Mouse (Mus musculus) liver, embryonic 12.5 days (tissue): ENCODE results near the gene Cubn. TPM values are rescaled to one million over a fixed set of nuclear protein-coding genes. Genes with fewer than 3 reads are reported as not detected.

Source experiments
- ATAC-seq: fragments of 200-750 bp; cut with Nextera tagmentation; 2 replicates; pipeline ENCODE4 v1.8.0; 2017; ENCODE audit warnings: moderate number of reproducible peaks, mild to moderate bottlenecking, moderate library complexity
- H3K27ac ChIP-seq: fragments of 300-500 bp; sonication (generic); 2 replicates; pipeline ENCODE4 v1.5.1; 2016; ENCODE audit warnings: mild to moderate bottlenecking
- H3K27me3 ChIP-seq: fragments of 300-500 bp; sonication (generic); replicated peaks from 2 replicates; pipeline ENCODE4 v1.6.1; 2016; ENCODE audit warnings: mild to moderate bottlenecking, moderate library complexity
- H3K36me3 ChIP-seq: fragments of 300-500 bp; sonication (generic); 2 replicates; pipeline ENCODE4 v1.6.1; 2016; ENCODE audit warnings: mild to moderate bottlenecking, moderate library complexity
- H3K4me1 ChIP-seq: fragments of 300-500 bp; sonication (generic); 2 replicates; pipeline ENCODE4 v1.6.1; 2016
- H3K4me2 ChIP-seq: fragments of 300-500 bp; sonication (generic); 2 replicates; pipeline ENCODE4 v1.6.1; 2016; ENCODE audit warnings: mild to moderate bottlenecking, moderate library complexity
- H3K4me3 ChIP-seq: fragments of 300-500 bp; sonication (generic); 2 replicates; pipeline ENCODE4 v1.5.1; 2016; ENCODE audit warnings: mild to moderate bottlenecking, moderate library complexity
- H3K9ac ChIP-seq: fragments of 300-500 bp; sonication (generic); 2 replicates; pipeline ENCODE4 v1.6.1; 2016; ENCODE audit warnings: mild to moderate bottlenecking, moderate library complexity
- H3K9me3 ChIP-seq: fragments of 300-500 bp; sonication (generic); replicated peaks from 2 replicates; pipeline ENCODE4 v1.6.1; 2016; ENCODE audit warnings: mild to moderate bottlenecking, moderate library complexity
- WGBS: fragments of 180-500 bp; shearing (Covaris S2); methylation state at CpG from one replicate; pipeline ENCODE4 v1.1.7; 2016; ENCODE audit not compliant: insufficient replicate concordance; 5-methylcytosine and 5-hydroxymethylcytosine counted together
- polyA plus RNA-seq: library from polyadenylated mRNA; unstranded; fragments of >200 nt; fragmentation: Nextera tagmentation; extraction: Ambion mirVana; gene quantifications from 2 replicates; pipeline ENCODE4 v1.2.1, GENCODE M21; 2016

The Cubn gene
- polyA plus RNA-seq, 1 experiment from 2014 or later: 0.07 TPM

DNA sequence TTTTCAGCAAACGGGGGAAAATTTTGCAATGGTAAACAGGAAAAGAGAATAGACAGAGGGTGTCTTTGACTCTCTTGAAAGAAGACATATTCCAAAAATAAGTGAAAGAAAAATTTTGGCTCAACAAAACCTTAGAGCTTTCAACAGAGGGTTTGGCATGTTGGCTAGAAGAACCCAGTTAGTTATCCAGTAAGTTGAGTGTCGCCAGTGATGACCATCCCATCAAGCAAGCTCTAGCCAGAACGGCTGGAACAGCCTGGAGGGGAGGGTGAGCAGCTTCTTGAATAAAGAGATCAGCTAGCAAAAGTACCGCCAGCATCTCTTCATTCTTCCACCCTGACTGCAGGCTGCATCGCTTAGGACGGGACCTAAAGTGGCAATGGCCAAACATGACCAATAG is 90.8 kb downstream of the Cubn start:
- WGBS: 77% methylated on average over 6 of the region's 6 CpGs
- Histone ChIP-seq H3K4me1 (peaks cover 7% of the 10 kb centered on the region; the same call in 1 of the 2 replicates), H3K27ac (no peak overlapping the region), H3K9ac (no peak overlapping the region), H3K9me3 (no peaks in the 10 kb centered on the region), H3K4me3 (no peak overlapping the region), H3K4me2 (no peak overlapping the region), H3K36me3 (no peaks in the 10 kb centered on the region), H3K27me3 (no peaks in the 10 kb centered on the region)
- ATAC-seq: no peak

DNA sequence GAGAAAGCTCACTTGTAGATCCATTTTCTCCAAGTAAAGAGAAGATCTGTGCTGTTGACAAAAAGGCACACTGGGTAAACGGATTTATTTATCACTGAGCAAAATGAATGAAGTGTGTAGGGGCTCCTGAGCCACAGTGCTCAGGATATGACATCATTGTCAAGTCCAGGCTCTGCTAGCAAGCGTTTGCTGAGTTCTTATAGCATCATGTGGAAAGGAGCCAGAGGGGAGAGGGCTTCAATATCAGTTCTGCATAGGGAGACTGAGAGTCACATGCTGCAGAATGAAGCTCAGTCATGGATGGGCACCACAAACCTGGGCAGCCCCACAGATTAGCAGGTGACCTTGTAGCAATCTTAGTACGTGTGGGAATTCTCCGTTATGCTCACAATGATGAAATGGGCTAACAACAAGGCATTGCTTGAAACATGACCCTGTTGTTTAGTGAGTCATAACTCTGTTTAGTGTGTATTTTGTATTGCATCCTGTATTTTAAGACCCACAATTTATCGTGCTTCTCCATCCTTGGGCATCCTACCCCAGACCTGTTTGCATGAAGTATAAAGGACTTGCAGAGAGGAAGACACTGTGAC is 92.0 kb downstream of the Cubn start:
- Histone ChIP-seq H3K27me3 (no peaks in the 10 kb centered on the region), H3K9me3 (no peaks in the 10 kb centered on the region), H3K27ac (no peak overlapping the region), H3K9ac (no peak overlapping the region), H3K4me3 (no peak overlapping the region), H3K36me3 (no peaks in the 10 kb centered on the region), H3K4me1 (peaks cover 10% of the 10 kb centered on the region), H3K4me2 (no peak overlapping the region)
- 49% methylated on average over 5 of the region's 5 CpGs for WGBS
- ATAC-seq: no peak

DNA sequence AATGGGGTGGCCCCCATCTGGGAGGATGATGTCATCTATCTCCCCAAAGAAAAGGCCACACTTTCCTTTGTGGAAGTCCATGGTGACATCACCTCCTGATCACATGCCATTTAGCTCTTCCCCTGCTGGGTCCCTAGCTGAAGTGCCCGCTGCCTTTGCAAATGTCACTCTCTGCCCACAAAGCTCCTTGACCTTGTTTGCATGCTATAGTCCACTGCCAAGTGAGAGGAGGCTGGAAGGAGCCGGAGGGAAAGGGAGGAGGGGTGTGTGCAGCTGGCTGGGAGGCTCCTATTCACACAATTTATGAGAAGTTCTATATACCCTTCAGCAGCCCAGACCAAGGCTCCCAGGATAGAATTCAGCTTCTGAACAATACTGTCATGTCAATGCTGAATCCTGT is 92.7 kb downstream of the Cubn start:
- Histone ChIP-seq H3K9ac (no peak overlapping the region), H3K4me2 (no peak overlapping the region), H3K4me3 (no peak overlapping the region), H3K27me3 (no peaks in the 10 kb centered on the region), H3K9me3 (no peaks in the 10 kb centered on the region), H3K27ac (no peak overlapping the region), H3K4me1 (peaks cover 16% of the 10 kb centered on the region), H3K36me3 (no peaks in the 10 kb centered on the region)
- ATAC-seq: no peak
- WGBS: 39% methylated on average over 2 of the region's 2 CpGs

DNA sequence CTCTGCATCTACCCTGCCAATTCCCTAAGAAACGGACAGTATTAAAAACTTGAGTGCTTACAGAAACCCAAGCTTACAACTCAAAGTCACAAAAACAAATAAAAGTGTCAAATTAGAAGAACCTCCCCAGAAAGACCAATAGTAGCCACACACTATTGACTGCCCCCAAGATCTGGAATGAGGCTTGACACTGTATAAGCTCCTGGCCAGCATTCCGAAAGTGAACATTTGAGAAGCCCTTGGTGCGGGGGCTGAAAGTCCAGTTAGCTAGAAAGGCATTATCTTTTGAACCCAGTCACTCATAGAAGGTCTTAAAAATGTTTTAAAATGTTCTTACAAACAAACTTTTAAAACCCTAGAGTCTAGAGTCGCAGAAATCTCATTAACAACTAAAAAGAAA is 93.1 kb downstream of the Cubn start:
- Histone ChIP-seq H3K9ac (no peak overlapping the region), H3K36me3 (no peaks in the 10 kb centered on the region), H3K4me2 (no peak overlapping the region), H3K9me3 (no peaks in the 10 kb centered on the region), H3K4me1 (peaks cover 17% of the 10 kb centered on the region), H3K27me3 (no peaks in the 10 kb centered on the region), H3K4me3 (no peak overlapping the region), H3K27ac (no peak overlapping the region)
- WGBS: 54% methylated on average over 4 of the region's 4 CpGs
- no peak for ATAC-seq

GRCm38 (mm10) chr2:13396124-13396540 is 95.5 kb downstream of the Cubn start:
- Histone ChIP-seq H3K27ac (no peak overlapping the region), H3K36me3 (no peaks in the 10 kb centered on the region), H3K4me3 (no peak overlapping the region), H3K4me2 (no peak overlapping the region), H3K9me3 (no peaks in the 10 kb centered on the region), H3K4me1 (peaks cover 36% of the 10 kb centered on the region), H3K9ac (no peak overlapping the region), H3K27me3 (no peaks in the 10 kb centered on the region)
- ATAC-seq: no peak
- 60% methylated on average over 3 of the region's 3 CpGs for WGBS

DNA sequence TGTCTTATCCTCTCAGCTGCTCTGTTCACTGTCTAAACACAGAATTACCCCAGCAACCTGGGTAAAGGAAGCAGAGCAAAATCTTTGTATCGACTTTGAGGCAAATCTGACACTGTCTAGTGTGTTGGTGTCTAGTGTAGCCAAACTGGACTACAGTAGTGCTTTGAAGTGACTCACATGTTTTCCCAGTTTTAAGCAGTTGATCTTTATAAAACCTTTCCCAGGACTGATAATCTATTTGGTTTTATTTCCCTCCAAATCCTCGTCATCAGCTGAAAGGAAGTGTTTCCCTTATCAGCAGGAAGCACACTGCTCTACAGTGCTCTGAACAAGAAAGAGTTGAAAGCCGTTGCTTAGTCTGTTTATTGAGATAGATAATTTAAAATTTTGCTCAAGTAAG is 100.6 kb downstream of the Cubn start:
- Histone ChIP-seq H3K36me3 (no peaks in the 10 kb centered on the region), H3K9ac (no peak overlapping the region), H3K4me3 (no peak overlapping the region), H3K9me3 (no peaks in the 10 kb centered on the region), H3K27me3 (no peaks in the 10 kb centered on the region), H3K4me1 (peaks cover 48% of the 10 kb centered on the region), H3K27ac (peak overlapping the region; percentile 66; the same call in 1 of the 2 replicates), H3K4me2 (peak overlapping the region; percentile 24)
- peak; percentile 88 for ATAC-seq
- 5% methylated on average over 3 of the region's 3 CpGs for WGBS

- Histone ChIP-seq H3K27me3 (no peaks in the 10 kb centered on the region), H3K9ac (no peak overlapping the region), H3K36me3 (no peaks in the 10 kb centered on the region), H3K9me3 (no peaks in the 10 kb centered on the region), H3K4me2 (no peak overlapping the region), H3K4me3 (no peak overlapping the region), H3K4me1 (peaks cover 45% of the 10 kb centered on the region), H3K27ac (no peak overlapping the region)
- no peak for ATAC-seq
- 86% methylated on average over 5 of the region's 5 CpGs for WGBS
Measured at GRCm38 (mm10) chr2:13386631-13387030, 105.0 kb downstream of the Cubn start.

GRCm38 (mm10) chr2:13385542-13386345 is 105.9 kb downstream of the Cubn start:
- peak overlapping the region; percentile 32 for H3K9ac ChIP-seq
- H3K4me3 ChIP-seq: no peak overlapping the region
- no peaks in the 10 kb centered on the region for H3K27me3 ChIP-seq
- ATAC-seq: no peak; the same call in 1 of the 2 replicates
- peaks cover 36% of the 10 kb centered on the region for H3K4me1 ChIP-seq
- 55% methylated on average over 3 of the region's 3 CpGs for WGBS
- H3K36me3 ChIP-seq: no peaks in the 10 kb centered on the region
- no peaks in the 10 kb centered on the region for H3K9me3 ChIP-seq
- peak overlapping the region; percentile 53 for H3K4me2 ChIP-seq
- H3K27ac ChIP-seq: peak overlapping the region; percentile 83

GRCm38 (mm10) chr2:13384775-13385541 is 106.7 kb downstream of the Cubn start:
- Histone ChIP-seq H3K9ac (peak overlapping the region; percentile 32), H3K9me3 (no peaks in the 10 kb centered on the region), H3K36me3 (no peaks in the 10 kb centered on the region), H3K4me2 (peak overlapping the region; percentile 53), H3K27me3 (no peaks in the 10 kb centered on the region), H3K27ac (peak overlapping the region; percentile 83), H3K4me3 (no peak overlapping the region), H3K4me1 (peaks cover 29% of the 10 kb centered on the region)
- peak; percentile 96 for ATAC-seq
- WGBS: 16% methylated on average over 4 of the region's 4 CpGs

DNA sequence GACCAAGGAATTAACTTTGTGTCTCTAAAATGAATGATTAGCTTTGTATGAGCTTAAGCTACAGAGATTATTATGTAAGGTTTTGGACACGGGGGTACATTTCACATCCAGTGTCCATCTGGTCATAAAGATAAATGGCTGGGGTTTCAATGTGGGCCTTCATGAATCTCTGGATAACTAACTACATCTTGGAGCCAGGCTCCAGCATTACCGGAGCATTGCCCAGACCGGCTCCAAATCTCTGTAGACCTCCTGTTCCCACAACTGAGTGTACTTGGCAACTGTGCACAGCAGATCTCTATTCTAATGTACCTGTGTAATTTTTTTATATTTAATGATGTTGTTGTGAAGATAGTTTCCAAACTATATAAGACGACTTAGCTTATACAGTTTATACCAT is 115.4 kb downstream of the Cubn start:
- H3K4me3 ChIP-seq: no peak overlapping the region
- 57% methylated on average over 4 of the region's 4 CpGs for WGBS
- no peak overlapping the region for H3K4me2 ChIP-seq
- H3K27me3 ChIP-seq: no peaks in the 10 kb centered on the region
- no peaks in the 10 kb centered on the region for H3K36me3 ChIP-seq
- no peak overlapping the region for H3K27ac ChIP-seq
- ATAC-seq: no peak
- no peaks in the 10 kb centered on the region for H3K9me3 ChIP-seq
- peaks cover 20% of the 10 kb centered on the region for H3K4me1 ChIP-seq
- no peak overlapping the region for H3K9ac ChIP-seq

- Histone ChIP-seq H3K4me3 (no peak overlapping the region), H3K4me2 (no peak overlapping the region), H3K9ac (no peak overlapping the region), H3K9me3 (no peaks in the 10 kb centered on the region), H3K27ac (peak overlapping the region; percentile 17), H3K27me3 (no peaks in the 10 kb centered on the region), H3K4me1 (peaks cover 23% of the 10 kb centered on the region), H3K36me3 (no peaks in the 10 kb centered on the region)
- ATAC-seq: no peak
- 52% methylated on average over 1 of the region's 1 CpGs for WGBS
Measured at GRCm38 (mm10) chr2:13373291-13373690, 118.3 kb downstream of the Cubn start.

GRCm38 (mm10) chr2:13372825-13373224 is 118.8 kb downstream of the Cubn start:
- H3K9me3 ChIP-seq: no peaks in the 10 kb centered on the region

More at GRCm38 (mm10) chr2:13372825-13373224, 118.8 kb downstream of the Cubn start:
- H3K27ac ChIP-seq: peak overlapping the region; percentile 63
- peaks cover 23% of the 10 kb centered on the region for H3K4me1 ChIP-seq
- no peak for ATAC-seq
- no peak overlapping the region; the same call in 1 of the 2 replicates for H3K4me2 ChIP-seq
- no peaks in the 10 kb centered on the region for H3K36me3 ChIP-seq
- no peak overlapping the region for H3K9ac ChIP-seq
- no peaks in the 10 kb centered on the region for H3K27me3 ChIP-seq
- H3K4me3 ChIP-seq: no peak overlapping the region
- WGBS: 70% methylated on average over 3 of the region's 3 CpGs
